Mouse (Mus musculus) liver, embryonic 14.5 days (tissue): ENCODE data around the gene Gm3402. TPM values are rescaled to one million over a fixed set of nuclear protein-coding genes. Genes with fewer than 3 reads are reported as not detected.
"Not testable (repeated sequence)": the region's sequence is repeated elsewhere in the genome, so short reads cannot be mapped to it uniquely, and the experiment has no call there.

ENCODE experiments used
- ATAC-seq: fragments of 200-750 bp; cut with Nextera tagmentation; 2 replicates; pipeline ENCODE4 v1.8.0; 2017; ENCODE audit warnings: moderate number of reproducible peaks, mild to moderate bottlenecking, moderate library complexity; ENCODE audit not compliant: insufficient read depth
- DNase-seq, 3 experiments: peaks; one replicate each; pipeline ENCODE4 v3.0.0-alpha.2; 2012 to 2013; ENCODE audit warnings: low read depth in 3 of 3, low spot score in 3 of 3
- H3K27ac ChIP-seq: fragments of 300-500 bp; sonication (generic); 2 replicates; pipeline ENCODE4 v1.5.1; 2014; ENCODE audit warnings: moderate library complexity, mild to moderate bottlenecking, control low read depth, inconsistent platforms
- H3K27me3 ChIP-seq: fragments of 300-500 bp; sonication (generic); 2 replicates; pipeline ENCODE4 v1.6.1; 2014; ENCODE audit warnings: mild to moderate bottlenecking, low read length, moderate library complexity; ENCODE audit not compliant: control insufficient read depth, insufficient read depth
- H3K36me3 ChIP-seq: fragments of 300-500 bp; sonication (generic); replicated peaks from 2 replicates; pipeline ENCODE4 v1.6.1; 2014; ENCODE audit warnings: low read depth; ENCODE audit not compliant: control insufficient read depth, insufficient read depth
- H3K4me1 ChIP-seq, 2 experiments: fragments of 200-500 bp in 1 of 2; fragments of 300-500 bp in 1 of 2; sonication (generic) in 1 of 2; replicated peaks; 2 replicates each; pipeline ENCODE4 v1.6.1; 2012 to 2014; ENCODE audit warnings: antibody characterized with exemption in 1 of 2, inconsistent platforms in 1 of 2, low read length in 1 of 2; ENCODE audit not compliant: control insufficient read depth in 2 of 2, insufficient read depth in 2 of 2
- H3K4me2 ChIP-seq: fragments of 300-500 bp; sonication (generic); 2 replicates; pipeline ENCODE4 v1.6.1; 2014; ENCODE audit warnings: low read depth, mild to moderate bottlenecking, control low read depth, moderate library complexity
- H3K4me3 ChIP-seq, 2 experiments: fragments of 200-500 bp in 1 of 2; fragments of 300-500 bp in 1 of 2; sonication (generic) in 1 of 2; 2 replicates each; pipeline ENCODE4 v1.5.1; 2012 to 2014; ENCODE audit warnings: low read depth in 2 of 2, low read length in 2 of 2, mild to moderate bottlenecking in 2 of 2, control low read depth in 1 of 2, inconsistent platforms in 1 of 2, moderate library complexity in 1 of 2; ENCODE audit not compliant: insufficient read depth in 1 of 2
- H3K9ac ChIP-seq: fragments of 300-500 bp; sonication (generic); replicated peaks from 2 replicates; pipeline ENCODE4 v1.6.1; 2014; ENCODE audit warnings: mild to moderate bottlenecking, control low read depth, moderate library complexity
- H3K9me3 ChIP-seq: fragments of 300-500 bp; sonication (generic); 2 replicates; pipeline ENCODE4 v1.6.1; 2016; ENCODE audit warnings: low read length, mixed read lengths; ENCODE audit not compliant: control insufficient read depth
- CTCF ChIP-seq: IDR thresholded peaks from 2 replicates; pipeline ENCODE4 v1.5.1; 2016; ENCODE audit warnings: antibody characterized with exemption, low read depth, control low read depth
- WGBS: fragments of 180-500 bp; shearing (Covaris S2); extraction: QIAGEN DNeasy Blood & Tissue Kit; methylation state at CpG from one replicate; pipeline ENCODE4 v1.1.7; 2014; ENCODE audit not compliant: insufficient replicate concordance; 5-methylcytosine and 5-hydroxymethylcytosine counted together
- polyA plus RNA-seq, 2 experiments: library from polyadenylated mRNA; depleted of rRNA in 1 of 2; stranded (reverse) in 1 of 2; unstranded in 1 of 2; fragments of >200 nt; fragmentation: Nextera tagmentation in 1 of 2; extraction: Ambion mirVana in 1 of 2; gene quantifications; 2 replicates each; pipeline versions ENCODE4 v1.2.1 to v1.2.3; 2012 to 2014

Gm3402 gene
- polyA plus RNA-seq, 2 experiments = not detected

- H3K27me3 ChIP-seq, H3K36me3 ChIP-seq, H3K4me1 ChIP-seq, H3K4me3 ChIP-seq, DNase-seq, H3K4me2 ChIP-seq, H3K27ac ChIP-seq, H3K9ac ChIP-seq, ATAC-seq, H3K9me3 ChIP-seq: not testable (repeated sequence)
- no CpG with 5 or more reads among the region's 3 CpGs for WGBS
Observed at GRCm38 (mm10) chr5:146555836-146556235, 41.9 kb downstream of the Gm3402 start, which contains the start of gene Gm3415. Gm3415 (plus strand) TSS chr5:146556136.

- Histone ChIP-seq H3K9ac (no peak overlapping the region), H3K4me1 (no peaks in the 10 kb centered on the region), H3K4me2 (no peak overlapping the region), H3K4me3 (no peak overlapping the region), H3K9me3 (no peaks in the 10 kb centered on the region), H3K27ac (no peak overlapping the region), H3K27me3 (no peaks in the 10 kb centered on the region), H3K36me3 (no peaks in the 10 kb centered on the region)
- ATAC-seq (no peak), DNase-seq (no peak)
- no peak for TF ChIP-seq CTCF
- 42% methylated on average over 1 of the region's 1 CpGs for WGBS
Observed at GRCm38 (mm10) chr5:146564259-146564658, 50.3 kb downstream of the Gm3402 start.

Other genes with a start within 250 kb of the Gm3402 start
- 0.06 and 0.07 TPM in 2 replicates for gene Wasf3, start 129.1 kb upstream of the Gm3402 start, polyA plus RNA-seq (2012; rRNA removed)
- gene Wasf3, start 129.1 kb upstream of the Gm3402 start, polyA plus RNA-seq (2014; fragmentation: Nextera tagmentation; extraction: Ambion mirVana) = 0.04 TPM in 2 replicates
- gene Gm6408, start 32.2 kb upstream of the Gm3402 start, polyA plus RNA-seq (2012; rRNA removed) = not detected in 2 replicates
- gene Gm6408, start 32.2 kb upstream of the Gm3402 start, polyA plus RNA-seq (2014; fragmentation: Nextera tagmentation; extraction: Ambion mirVana) = not detected in 2 replicates
- gene Gm6370, start 22.8 kb upstream of the Gm3402 start, polyA plus RNA-seq (2012; rRNA removed) = not detected in 2 replicates
- gene Gm6370, start 22.8 kb upstream of the Gm3402 start, polyA plus RNA-seq (2014; fragmentation: Nextera tagmentation; extraction: Ambion mirVana) = not detected in 2 replicates
- gene 4930449I24Rik, start 11.7 kb upstream of the Gm3402 start, polyA plus RNA-seq (2012; rRNA removed) = not detected in 2 replicates
- not detected in 2 replicates for gene 4930449I24Rik, start 11.7 kb upstream of the Gm3402 start, polyA plus RNA-seq (2014; fragmentation: Nextera tagmentation; extraction: Ambion mirVana)
- gene Gm3404, start 11.7 kb downstream of the Gm3402 start, polyA plus RNA-seq (2012; rRNA removed) = not detected in 2 replicates
- gene Gm3404, start 11.7 kb downstream of the Gm3402 start, polyA plus RNA-seq (2014; fragmentation: Nextera tagmentation; extraction: Ambion mirVana) = not detected in 2 replicates
- gene Gm3409, start 23.5 kb downstream of the Gm3402 start, polyA plus RNA-seq (2012; rRNA removed) = not detected in 2 replicates
- gene Gm3409, start 23.5 kb downstream of the Gm3402 start, polyA plus RNA-seq (2014; fragmentation: Nextera tagmentation; extraction: Ambion mirVana) = not detected in 2 replicates
- gene Gm3415, start 42.0 kb downstream of the Gm3402 start, polyA plus RNA-seq (2012; rRNA removed) = not detected in 2 replicates
- gene Gm3415, start 42.0 kb downstream of the Gm3402 start, polyA plus RNA-seq (2014; fragmentation: Nextera tagmentation; extraction: Ambion mirVana) = not detected in 2 replicates
- 0.99 and 1.6 TPM in 2 replicates for gene Gpr12, start 71.1 kb downstream of the Gm3402 start, polyA plus RNA-seq (2012; rRNA removed)
- 0.05 and 0.23 TPM in 2 replicates for gene Gpr12, start 71.1 kb downstream of the Gm3402 start, polyA plus RNA-seq (2014; fragmentation: Nextera tagmentation; extraction: Ambion mirVana)